Mouse (Mus musculus) cortical plate, adult 2 months (tissue): ENCODE results near the gene Chd4.

ENCODE experiments used
- CTCF ChIP-seq: fragments of 200-500 bp; IDR thresholded peaks from 2 replicates; pipeline ENCODE4 v1.5.1; 2011; ENCODE audit warnings: mild to moderate bottlenecking, control low read depth, low read length; ENCODE audit not compliant: insufficient read depth; ENCODE audit errors: extremely low read depth
- POLR2A ChIP-seq: fragments of 200-500 bp; IDR thresholded peaks from 2 replicates; pipeline ENCODE4 v1.6.1; 2011; ENCODE audit warnings: mild to moderate bottlenecking, low read length, control low read depth; ENCODE audit not compliant: insufficient read depth; ENCODE audit errors: extremely low read depth

- TF ChIP-seq CTCF (no peak), POLR2A (no peak)
Measured at GRCm38 (mm10) chr6:125099421-125099971, 3.7 kb downstream of the Chd4 start.
